Mouse (Mus musculus) left cerebral cortex, postnatal 25 days (tissue): ENCODE measurements at regions not wholly inside any gene's neighbourhood (a gene's known extent, or its start where the extent isn't known, plus 50 kb on each side); places are given as distances from the start of the nearest gene placed in this dataset.

Experiments used
- DNase-seq, 2 experiments: peaks; one replicate each; pipeline ENCODE4 v3.0.0; 2022; ENCODE audit warnings: low spot score in 2 of 2, mixed read lengths in 1 of 2
- intact Hi-C: fragments of 180-260 bp; cut with DNase I; formaldehyde crosslinking; loops from one replicate; pipeline ENCODE4 v1.15.1; 2025

- no peak for DNase-seq
- intact Hi-C loops = no loop called here
These were observed 58.4 kb upstream of the Ttc34 start for GRCm38 (mm10) chr4:154778818-154779217.

- DNase-seq = no peak
- intact Hi-C loops = no loop called here
These were observed 55.9 kb upstream of the Ttc34 start for GRCm38 (mm10) chr4:154781391-154781790.

- intact Hi-C loops = no loop called here
- DNase-seq = no peak
These were observed 55.0 kb upstream of the Ttc34 start for GRCm38 (mm10) chr4:154782291-154782690.

GRCm38 (mm10) chr4:154785282-154785987 is 51.8 kb upstream of the Ttc34 start:
- DNase-seq = no peak
- intact Hi-C loops = no loop called here

GRCm38 (mm10) chr4:154787190-154787589 is 50.1 kb upstream of the Ttc34 start:
- intact Hi-C loops = no loop called here
- DNase-seq = peak in 1 of 2 experiments; percentile 6
